Mouse (Mus musculus) spleen, adult 2 months (tissue): Measurements from ENCODE around the gene Shroom3.

Experiments used
- CTCF ChIP-seq: fragments of 200-500 bp; IDR thresholded peaks from 2 replicates; pipeline ENCODE4 v1.5.1; 2011; ENCODE audit warnings: mild to moderate bottlenecking, inconsistent platforms; ENCODE audit not compliant: insufficient read depth, insufficient read length, insufficient replicate concordance; ENCODE audit errors: extremely low read depth
- POLR2A ChIP-seq: fragments of 200-500 bp; IDR thresholded peaks from 2 replicates; pipeline ENCODE4 v1.6.1; 2011; ENCODE audit warnings: low read depth, low read length, inconsistent platforms

DNA sequence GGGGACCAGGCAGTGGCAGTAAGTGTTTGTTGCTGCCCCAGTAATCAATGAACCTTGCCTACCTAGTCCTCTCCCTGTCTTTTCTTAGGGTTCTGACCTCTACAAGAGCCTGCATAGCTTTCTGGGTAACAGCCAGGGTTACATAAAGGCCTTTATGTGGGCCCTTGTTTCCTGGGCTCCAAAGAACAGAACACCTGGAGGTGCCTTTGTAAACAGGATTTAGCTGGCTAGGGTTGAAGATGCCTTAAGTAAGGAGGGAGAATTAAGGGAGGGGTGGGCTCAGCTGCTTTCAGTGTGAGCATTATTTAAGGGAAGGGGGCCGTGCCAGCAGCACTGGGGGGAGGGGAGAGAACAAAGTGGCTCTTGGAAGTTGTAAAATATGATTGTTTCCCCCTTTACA is 210.5 kb downstream of the Shroom3 start:
- TF ChIP-seq CTCF (no peak), POLR2A (no peak)
